Comparison of ENCODE assay signal across 10 mouse cellular contexts in the genomic region with DNA sequence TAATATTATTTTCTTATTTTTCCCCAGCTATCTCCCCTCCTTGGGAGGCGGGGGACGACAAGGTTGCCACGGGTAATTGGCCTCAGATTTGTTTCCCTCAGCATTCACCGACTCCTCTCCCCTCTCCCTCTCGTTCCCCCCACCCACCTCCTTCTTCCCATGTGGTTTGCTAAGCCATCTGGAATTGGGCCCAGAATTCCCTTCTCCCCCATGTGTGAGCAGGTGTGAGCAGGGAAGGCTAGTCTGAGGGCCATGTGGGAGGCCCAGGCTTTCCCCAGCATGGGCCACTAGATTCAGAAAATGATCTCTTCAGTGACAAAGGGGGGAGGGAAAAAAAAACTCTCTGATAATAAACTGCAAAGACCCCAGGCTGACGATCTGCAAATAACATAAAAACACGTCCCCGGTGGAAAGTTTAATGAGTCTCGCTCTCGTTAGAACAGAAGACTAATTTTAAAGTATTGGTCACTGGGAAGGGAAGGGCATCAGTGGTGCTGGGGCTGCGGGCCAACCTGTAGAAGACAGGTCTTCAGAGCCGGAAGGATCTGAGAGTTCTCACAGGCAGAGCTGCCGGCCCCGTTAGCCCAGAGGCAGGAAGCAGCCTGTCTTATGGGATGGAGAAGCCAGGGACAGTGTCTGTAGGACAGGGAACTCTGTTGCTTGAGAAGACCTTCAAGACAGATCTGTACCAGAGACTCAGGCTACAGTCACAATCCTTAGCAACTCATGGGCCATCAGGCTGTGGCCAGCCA.
DNase-seq lines count a peak whose midpoint lies in the region; ATAC-seq lines count a peak whose summit lies in the region.
"Had no signal": no experiment of that assay in that cellular context is flagged by ENCODE, and none has a peak within 500 bp of the region (broad histone marks: within the 10 kb centered on the region; RNA-seq: fewer than 3 reads in every experiment).

No protein-coding gene starts in this region.

- H3K4me2 ChIP-seq in kidney, embryonic 16.5 days (replicated peaks; ENCODE audit: low read depth, low read length) = no peak overlapping the region
- no peak overlapping the region for H3K4me2 ChIP-seq in forebrain, embryonic 12.5 days
- peak overlapping the region; percentile 17; the same call in 1 of the 2 replicates for H3K4me2 ChIP-seq in limb, embryonic 13.5 days (replicated peaks)

- H3K9ac ChIP-seq in kidney, embryonic 16.5 days (replicated peaks; ENCODE audit: low read length) = no peak overlapping the region
- no peak overlapping the region for H3K9ac ChIP-seq in forebrain, embryonic 12.5 days
- H3K9ac ChIP-seq in limb, embryonic 13.5 days = 0 out of 2 replicates have a peak overlapping the region, but pooled peaks have one; percentile 19

- no peaks in the 10 kb centered on the region for H3K36me3 ChIP-seq in kidney, embryonic 16.5 days (ENCODE audit: insufficient read depth, low read length)
- no peaks in the 10 kb centered on the region for H3K36me3 ChIP-seq in forebrain, embryonic 12.5 days (replicated peaks)
- H3K36me3 ChIP-seq in limb, embryonic 13.5 days = no peaks in the 10 kb centered on the region

- 23% methylated on average over 14 of the region's 14 CpGs for WGBS in kidney, embryonic 16.5 days
- 40% methylated on average over 14 of the region's 14 CpGs for WGBS in forebrain, embryonic 12.5 days
- 16% methylated on average over 14 of the region's 14 CpGs for WGBS in limb, embryonic 13.5 days

- H3K4me3 ChIP-seq in kidney, embryonic 16.5 days (ENCODE audit: low read length) = no peak overlapping the region
- no peak overlapping the region for H3K4me3 ChIP-seq in forebrain, embryonic 12.5 days (replicated peaks)
- no peak overlapping the region for H3K4me3 ChIP-seq in limb, embryonic 13.5 days

- no peaks in the 10 kb centered on the region for H3K9me3 ChIP-seq in kidney, embryonic 16.5 days (ENCODE audit: low read length)
- no peaks in the 10 kb centered on the region for H3K9me3 ChIP-seq in forebrain, embryonic 12.5 days
- H3K9me3 ChIP-seq in limb, embryonic 13.5 days = no peaks in the 10 kb centered on the region

- DNase-seq in kidney, postnatal 25 days = no peak
- DNase-seq in adrenal gland, postnatal 14 days = no peak
- DNase-seq: adrenal gland, postnatal 25 days; heart, postnatal 36 days had no signal

- H3K27ac ChIP-seq in kidney, embryonic 16.5 days (ENCODE audit: low read length) = no peak overlapping the region
- peak overlapping the region; percentile 80 for H3K27ac ChIP-seq in forebrain, embryonic 12.5 days
- no peak overlapping the region for H3K27ac ChIP-seq in limb, embryonic 13.5 days

- peak; percentile 42; the same call in 1 of the 2 replicates for ATAC-seq in kidney, embryonic 16.5 days (ENCODE audit: low FRiP score, low TSS enrichment)
- peak; percentile 65; the same call in 1 of the 2 replicates for ATAC-seq in cerebellum, adult (ENCODE audit: insufficient number of reproducible peaks, low FRiP score, low TSS enrichment)
- peak; percentile 67 for ATAC-seq in forebrain, embryonic 12.5 days (ENCODE audit: low FRiP score)
- ATAC-seq in limb, embryonic 13.5 days (ENCODE audit: low FRiP score, low read depth) = no peak; the same call in 1 of the 2 replicates
- ATAC-seq in inflammation-experienced regulatory T-cells, adult 6 months = no peak
- no peak for ATAC-seq in granulocyte monocyte progenitor cell, adult 5-6 weeks (replicated peaks; ENCODE audit: poor library complexity, severe bottlenecking)

- H3K27me3 ChIP-seq in kidney, embryonic 16.5 days (ENCODE audit: insufficient read depth, low read length) = peaks cover 12% of the 10 kb centered on the region; the same call in 1 of the 2 replicates
- H3K27me3 ChIP-seq in forebrain, embryonic 12.5 days = peaks cover 6% of the 10 kb centered on the region; the same call in 1 of the 2 replicates
- peaks cover 28% of the 10 kb centered on the region for H3K27me3 ChIP-seq in limb, embryonic 13.5 days

- peaks cover 4% of the 10 kb centered on the region; the same call in 1 of the 2 replicates for H3K4me1 ChIP-seq in kidney, embryonic 16.5 days (ENCODE audit: insufficient read depth, low read length)
- peaks cover 45% of the 10 kb centered on the region for H3K4me1 ChIP-seq in forebrain, embryonic 12.5 days
- H3K4me1 ChIP-seq in limb, embryonic 13.5 days = peaks cover 26% of the 10 kb centered on the region

Comparison
In these comparisons a context has a peak if more than half of its experiments do, and no peak if none do; other contexts are left out.
1. ATAC-seq: peak in kidney, embryonic 16.5 days (single experiment), cerebellum, adult (single experiment) and forebrain, embryonic 12.5 days (single experiment); none in limb, embryonic 13.5 days (single experiment), inflammation-experienced regulatory T-cells, adult 6 months (single experiment) and granulocyte monocyte progenitor cell, adult 5-6 weeks (single experiment).